Mouse (Mus musculus) embryonic fibroblast, embryonic 13.5 days (primary cell): ENCODE measurements around the gene Atp1a2.

ENCODE experiments used
- CTCF ChIP-seq: IDR thresholded peaks from 2 replicates; pipeline ENCODE4 v1.5.1; 2011; ENCODE audit warnings: mild to moderate bottlenecking, control low read depth, low read length, moderate library complexity, borderline replicate concordance; ENCODE audit not compliant: insufficient read depth
- POLR2A ChIP-seq: IDR thresholded peaks from 2 replicates; pipeline ENCODE4 v1.6.1; 2011; ENCODE audit warnings: low read depth, mild to moderate bottlenecking, control low read depth, low read length, moderate library complexity

GRCm38 (mm10) chr1:172319346-172319745 lies 21.5 kb upstream of the Atp1a2 start:
- no peak for TF ChIP-seq CTCF
- TF ChIP-seq POLR2A: no peak
